Mouse (Mus musculus) G1E (cell line): Measurements from ENCODE around the gene Psmb7. TPM values are rescaled to one million over a fixed set of nuclear protein-coding genes. Genes with fewer than 3 reads are reported as not detected.

Experiments
- ATAC-seq: 2 replicates; pipeline ENCODE4 v1.8.0; 2016; ENCODE audit warnings: mild to moderate bottlenecking; ENCODE audit not compliant: insufficient number of reproducible peaks, poor library complexity, low FRiP score, severe bottlenecking; ENCODE audit errors: extremely low read depth
- DNase-seq: peaks from one replicate; pipeline ENCODE4 v3.0.0; 2012; ENCODE audit warnings: low spot score
- H3K27me3 ChIP-seq: 2 replicates; pipeline ENCODE4 v1.6.1; 2012; ENCODE audit warnings: mild to moderate bottlenecking, low read length, inconsistent platforms; ENCODE audit not compliant: insufficient read depth
- H3K36me3 ChIP-seq: replicated peaks from 2 replicates; pipeline ENCODE3; 2012; ENCODE audit warnings: mild to moderate bottlenecking, inconsistent platforms
- H3K4me1 ChIP-seq: 2 replicates; pipeline ENCODE4 v1.6.1; 2012; ENCODE audit warnings: low read depth, low read length, inconsistent platforms, mixed read lengths; ENCODE audit not compliant: insufficient read depth
- H3K4me3 ChIP-seq: 2 replicates; pipeline ENCODE4 v1.5.1; 2012; ENCODE audit warnings: low read depth, mild to moderate bottlenecking, inconsistent platforms, low read length, moderate library complexity, mixed read lengths
- H3K9me3 ChIP-seq: replicated peaks from 2 replicates; pipeline ENCODE4 v1.6.1; 2012; ENCODE audit warnings: inconsistent platforms
- CTCF ChIP-seq: IDR thresholded peaks from 2 replicates; pipeline ENCODE4 v1.5.1; 2012; ENCODE audit warnings: low read depth, low read length, inconsistent platforms, mixed read lengths
- GATA1 ChIP-seq: IDR thresholded peaks from 2 replicates; pipeline ENCODE4 v1.6.1; 2012; ENCODE audit warnings: borderline replicate concordance, low read length, inconsistent platforms, mixed read lengths
- GATA2 ChIP-seq: IDR thresholded peaks from 2 replicates; pipeline ENCODE4 v1.6.1; 2012; ENCODE audit warnings: low read depth, low read length, inconsistent platforms, borderline replicate concordance
- POLR2AphosphoS5 ChIP-seq: IDR thresholded peaks from 2 replicates; pipeline ENCODE4 v1.6.1; 2012; ENCODE audit warnings: low read depth, low read length, inconsistent platforms; ENCODE audit not compliant: insufficient replicate concordance
- TAL1 ChIP-seq: conservative IDR thresholded peaks from 2 replicates; pipeline ENCODE4 v1.6.1; 2012; ENCODE audit warnings: low read depth, low read length, inconsistent platforms, mixed read lengths
- polyA plus RNA-seq: library from polyadenylated mRNA; stranded (reverse); fragments of >175 nt; gene quantifications from 2 replicates; pipeline ENCODE4 v1.2.3, GENCODE M21; 2012
- total RNA-seq, 2 experiments: library from RNA; stranded (forward) in 1 of 2; stranded (reverse) in 1 of 2; fragments of 200-1000 nt in 1 of 2; fragments of >200 nt in 1 of 2; fragmentation: Nextera tagmentation in 1 of 2; gene quantifications; 2 replicates each; pipeline ENCODE4 v1.2.3; 2014 to 2017

Gene Psmb7
- total and polyA plus RNA-seq, 3 experiments, result 15.2 to 261 (median 114) TPM

DNA sequence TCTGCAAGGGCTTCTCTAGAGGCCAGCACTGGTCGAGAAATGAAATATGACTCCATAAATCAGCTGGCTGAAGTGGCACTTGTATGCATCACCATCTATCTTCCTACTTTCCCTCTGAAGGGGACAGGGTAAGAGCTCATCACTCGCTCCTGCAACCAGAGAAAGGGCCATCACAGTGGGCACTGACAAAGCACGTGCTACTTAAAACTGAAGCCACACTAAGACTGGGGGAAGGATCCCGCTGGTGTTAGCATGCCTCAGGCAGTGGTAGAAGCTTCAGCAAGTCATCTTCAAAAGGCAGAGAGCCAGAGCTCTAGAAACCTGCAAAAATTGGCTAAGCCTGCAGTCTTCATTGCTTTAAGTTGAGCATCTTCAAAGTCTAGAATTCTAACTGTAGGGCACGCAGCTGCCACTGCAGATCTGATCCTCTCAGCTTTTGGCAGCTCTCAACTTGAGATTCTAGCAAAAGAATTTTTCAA lies 35.0 kb downstream of the Psmb7 start:
- Histone ChIP-seq H3K4me3 (no peak overlapping the region), H3K27me3 (no peaks in the 10 kb centered on the region), H3K4me1 (no peaks in the 10 kb centered on the region), H3K36me3 (peaks cover 83% of the 10 kb centered on the region), H3K9me3 (no peaks in the 10 kb centered on the region)
- TF ChIP-seq TAL1 (no peak), POLR2AphosphoS5 (no peak), GATA2 (no peak), CTCF (no peak), GATA1 (no peak)
- ATAC-seq (no peak), DNase-seq (no peak)

DNA sequence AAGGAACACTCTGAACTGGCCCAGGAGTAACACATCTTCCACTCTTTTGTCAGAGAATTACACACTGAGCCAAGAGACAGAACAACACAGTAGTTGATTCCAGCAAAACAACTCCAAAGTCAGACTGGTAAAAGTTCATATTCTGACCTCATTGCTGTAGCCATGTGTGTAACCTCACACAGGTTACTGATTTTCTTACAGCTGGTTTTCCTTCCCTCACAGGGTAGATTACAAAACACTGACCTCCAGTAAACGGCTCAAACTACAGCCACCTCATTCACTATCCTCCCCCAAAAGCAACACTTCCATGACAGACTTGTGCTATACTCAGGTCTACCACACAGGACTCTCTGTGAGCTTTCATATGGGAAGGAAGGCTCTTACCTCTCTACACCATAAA lies 36.2 kb downstream of the Psmb7 start:
- TF ChIP-seq GATA2 (no peak), POLR2AphosphoS5 (no peak), CTCF (no peak), GATA1 (no peak), TAL1 (no peak)

DNA sequence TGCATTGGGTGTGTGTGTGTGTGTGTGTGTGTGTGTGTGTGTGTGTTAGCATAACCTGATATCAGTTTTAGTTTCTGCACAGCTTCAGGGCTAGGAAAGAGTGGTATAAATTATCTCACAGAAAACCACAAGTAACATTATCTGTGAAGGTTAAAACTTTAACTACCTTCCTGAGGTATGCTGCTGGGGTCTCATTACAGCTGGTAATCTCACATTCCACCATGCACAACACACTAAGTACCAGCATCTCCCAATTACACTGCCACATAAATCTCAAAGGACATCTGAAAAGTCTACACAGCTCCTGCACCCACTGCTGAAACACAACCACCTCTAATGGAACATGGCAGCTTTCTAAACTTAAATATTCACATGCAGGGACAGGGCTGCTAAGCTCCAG lies 43.0 kb downstream of the Psmb7 start:
- H3K9me3 ChIP-seq, result no peaks in the 10 kb centered on the region
- TF ChIP-seq CTCF (no peak), GATA1 (no peak), TAL1 (no peak), POLR2AphosphoS5 (no peak), GATA2 (no peak)
- no peak for DNase-seq
- peaks cover 13% of the 10 kb centered on the region for H3K4me1 ChIP-seq
- H3K36me3 ChIP-seq, result peaks cover 75% of the 10 kb centered on the region
- no peaks in the 10 kb centered on the region for H3K27me3 ChIP-seq
- no peak for ATAC-seq
- no peak overlapping the region for H3K4me3 ChIP-seq

More for the DNA sequence above, 36.2 kb downstream of the Psmb7 start:
- Histone ChIP-seq H3K4me1 (no peaks in the 10 kb centered on the region), H3K36me3 (peaks cover 80% of the 10 kb centered on the region), H3K4me3 (no peak overlapping the region), H3K27me3 (no peaks in the 10 kb centered on the region), H3K9me3 (no peaks in the 10 kb centered on the region)
- no peak for ATAC-seq
- no peak for DNase-seq

DNA sequence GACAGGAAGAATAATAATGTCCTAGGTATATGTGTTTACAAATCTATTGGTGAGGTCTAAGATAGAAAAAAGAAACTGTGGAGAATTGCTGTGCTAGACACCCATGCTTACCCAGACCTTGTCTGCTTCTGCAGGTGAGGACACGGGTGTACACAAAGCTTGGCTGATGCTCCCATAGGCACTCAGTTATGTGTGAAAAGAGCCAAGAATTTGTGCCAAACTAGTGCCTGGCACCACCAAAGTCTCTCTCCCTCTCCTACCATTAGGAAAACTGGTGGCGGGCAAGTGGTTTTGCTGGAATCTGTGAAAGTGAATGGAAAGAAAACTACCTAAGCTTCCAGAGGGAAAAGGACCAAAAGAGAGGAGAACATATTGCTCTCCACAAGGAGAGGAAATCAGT lies 45.5 kb downstream of the Psmb7 start:
- ATAC-seq (no peak), DNase-seq (no peak)
- Histone ChIP-seq H3K27me3 (no peaks in the 10 kb centered on the region), H3K4me3 (no peak overlapping the region), H3K4me1 (peaks cover 13% of the 10 kb centered on the region), H3K36me3 (peaks cover 83% of the 10 kb centered on the region), H3K9me3 (no peaks in the 10 kb centered on the region)
- TF ChIP-seq TAL1 (no peak), GATA2 (no peak), POLR2AphosphoS5 (no peak), CTCF (no peak), GATA1 (no peak)

DNA sequence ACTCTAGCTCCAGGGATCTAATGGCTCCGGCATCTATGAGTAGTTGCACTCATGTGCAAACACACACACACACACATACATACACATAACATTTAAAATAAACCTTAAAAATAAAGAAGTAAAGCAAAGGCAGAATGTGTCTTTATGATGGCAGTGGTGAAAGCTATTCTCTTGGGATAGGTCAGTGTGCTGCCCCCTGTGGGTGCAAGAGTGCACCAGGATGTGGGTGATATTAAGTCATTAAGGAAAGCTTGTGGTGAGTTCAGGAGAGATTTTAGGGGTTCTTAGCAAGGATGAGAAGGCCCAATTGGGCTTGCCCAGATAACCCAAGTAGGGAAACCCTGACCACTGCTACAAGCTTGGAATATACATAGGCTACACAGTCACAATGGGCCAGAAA lies 46.0 kb downstream of the Psmb7 start:
- DNase-seq (no peak), ATAC-seq (no peak)
- H3K27me3 ChIP-seq, result no peaks in the 10 kb centered on the region
- no peaks in the 10 kb centered on the region for H3K9me3 ChIP-seq
- peaks cover 16% of the 10 kb centered on the region for H3K4me1 ChIP-seq
- H3K36me3 ChIP-seq, result peaks cover 84% of the 10 kb centered on the region
- H3K4me3 ChIP-seq, result no peak overlapping the region
- TF ChIP-seq GATA1 (no peak), CTCF (no peak), POLR2AphosphoS5 (no peak), GATA2 (no peak)

DNA sequence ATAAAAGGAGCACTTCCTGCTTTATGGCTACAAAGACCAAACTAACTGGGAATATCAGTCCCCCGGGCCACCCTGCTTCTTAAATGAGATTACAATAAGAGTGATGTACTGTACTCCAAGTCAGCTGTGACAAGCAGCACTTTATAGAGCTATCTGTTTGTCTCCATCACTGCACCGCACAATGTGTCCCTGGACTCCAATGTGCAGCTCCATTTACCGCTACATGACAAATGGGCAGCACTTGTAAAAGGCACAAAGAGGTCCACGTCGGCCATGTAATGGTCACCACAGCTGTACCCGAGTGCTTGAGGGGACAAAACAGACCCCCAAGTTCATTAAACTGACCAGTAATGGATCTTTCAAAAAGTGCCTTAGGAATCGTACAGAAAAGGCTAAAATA lies 49.0 kb downstream of the Psmb7 start:
- Histone ChIP-seq H3K4me1 (peaks cover 24% of the 10 kb centered on the region), H3K4me3 (no peak overlapping the region), H3K27me3 (no peaks in the 10 kb centered on the region), H3K9me3 (no peaks in the 10 kb centered on the region), H3K36me3 (peaks cover 88% of the 10 kb centered on the region)
- ATAC-seq (no peak), DNase-seq (no peak)
- TF ChIP-seq GATA2 (no peak), GATA1 (no peak), TAL1 (no peak), CTCF (no peak)
